Mouse (Mus musculus) right cerebral cortex, postnatal 10 days (tissue): ENCODE results near the gene Themis3.
"Not testable (repeated sequence)": the region's sequence is repeated elsewhere in the genome, so short reads cannot be mapped to it uniquely, and the experiment has no call there.

Experiments
- DNase-seq, 2 experiments: peaks; one replicate each; pipeline ENCODE4 v3.0.0; 2021; ENCODE audit warnings: low spot score in 2 of 2

Themis3 gene

DNA sequence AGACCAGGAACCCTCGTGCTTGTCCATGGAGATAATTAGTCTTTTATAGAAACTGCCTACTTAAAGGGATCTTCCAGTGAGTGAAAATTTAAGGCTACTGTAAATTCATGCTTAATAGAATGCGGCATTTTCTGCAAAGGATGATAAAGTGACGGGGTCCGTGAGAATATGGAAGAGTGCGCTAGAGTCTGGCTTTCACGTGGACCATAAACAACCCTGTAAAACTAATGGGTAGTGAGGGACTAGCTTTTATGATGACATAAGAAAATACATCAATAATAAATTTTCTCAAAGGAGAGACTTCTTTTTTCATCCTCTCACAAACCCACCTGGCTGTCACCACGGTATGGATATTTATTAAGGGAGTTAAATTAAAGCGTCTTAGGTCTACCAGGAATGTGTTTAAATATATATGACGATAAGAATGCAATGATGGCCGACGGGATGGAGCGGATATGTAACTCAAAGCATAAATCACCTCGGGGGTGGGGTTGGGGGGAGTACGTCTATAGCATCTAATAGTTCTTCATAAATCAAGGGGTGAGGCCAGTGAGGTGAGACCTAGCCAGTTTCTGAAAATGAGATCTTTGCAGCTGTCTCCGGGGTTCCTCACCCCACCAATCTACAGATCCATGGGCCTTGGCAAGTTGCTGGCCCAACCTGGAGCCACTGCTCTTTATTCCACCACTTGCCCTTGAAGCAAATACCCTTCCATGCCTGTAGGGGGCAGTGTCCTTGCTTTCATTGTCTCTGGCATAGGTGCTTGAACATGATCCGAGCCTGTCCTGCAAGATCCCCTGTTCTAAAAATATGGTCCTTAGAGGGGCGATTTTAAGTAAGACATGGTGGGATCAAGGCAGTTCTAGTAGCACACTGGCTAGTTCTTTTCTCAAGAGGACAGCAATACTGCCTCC, 35.8 kb downstream of the Themis3 start:
- no peak for DNase-seq

DNA sequence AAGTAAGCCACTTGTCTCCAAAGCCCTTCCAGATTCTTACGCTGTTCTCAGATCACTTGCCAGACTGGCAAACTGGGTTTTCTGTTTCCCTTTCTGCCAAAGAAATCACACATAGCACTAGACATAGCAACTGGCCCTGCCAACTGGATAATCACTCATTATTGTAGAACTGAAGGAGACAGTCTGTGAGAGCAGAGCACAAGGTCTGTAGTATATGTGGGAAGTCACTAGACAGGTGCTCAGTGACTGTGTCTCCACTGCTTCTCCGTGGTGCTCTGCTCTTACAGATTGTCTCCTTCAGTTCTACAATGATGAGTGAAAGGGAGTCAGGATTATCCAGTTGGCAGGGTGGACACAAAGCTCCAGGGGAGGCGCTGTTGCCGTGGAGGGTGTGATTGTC, 41.7 kb downstream of the Themis3 start:
- no peak for DNase-seq

GRCm38 (mm10) chr17:66550486-66550885, 43.9 kb downstream of the Themis3 start:
- DNase-seq = no peak

GRCm38 (mm10) chr17:66532285-66532684, 62.1 kb downstream of the Themis3 start:
- no peak for DNase-seq

DNA sequence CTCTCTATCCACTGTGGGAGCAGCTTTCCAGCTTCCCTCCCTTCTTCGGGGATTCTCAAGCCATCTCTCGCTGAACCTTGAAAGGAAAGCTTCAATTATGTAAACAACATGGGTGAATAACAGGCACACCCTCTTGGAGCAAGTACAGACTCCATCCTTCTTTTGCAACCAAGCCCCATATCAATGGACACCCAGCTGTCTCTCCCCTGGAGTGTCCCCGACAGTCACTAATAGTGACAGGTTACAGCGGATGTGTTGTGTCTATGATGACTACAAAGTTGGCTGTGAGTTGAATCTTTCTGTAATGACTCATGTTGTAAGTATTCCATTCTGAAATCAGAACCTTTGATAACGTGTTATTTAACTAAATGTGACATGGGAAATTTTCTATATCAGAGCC, 71.0 kb downstream of the Themis3 start:
- DNase-seq = no peak

DNA sequence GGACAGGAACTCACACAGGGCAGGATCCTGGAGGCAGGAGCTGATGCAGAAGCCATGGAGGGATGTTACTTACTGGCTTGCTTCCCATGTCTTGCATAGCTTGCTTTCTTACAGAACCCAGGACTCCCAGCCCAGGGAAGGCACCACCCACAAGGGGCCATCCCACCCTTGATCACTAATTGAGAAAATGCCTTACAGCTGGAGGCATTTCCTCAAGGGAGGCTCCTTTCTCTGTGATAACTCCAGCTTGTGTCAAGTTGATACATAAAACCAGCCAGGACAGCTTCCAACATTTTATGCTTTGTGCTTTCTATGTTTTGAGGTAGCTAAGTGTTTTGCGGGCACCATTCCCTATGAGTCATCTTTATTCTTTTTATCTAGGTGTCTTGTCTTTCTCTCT, 71.8 kb downstream of the Themis3 start:
- DNase-seq = not testable (repeated sequence)

- peak; percentile 90 to 93 for DNase-seq
Measured at GRCm38 (mm10) chr17:66519554-66520553, 74.6 kb downstream of the Themis3 start, which contains the start of gene Rab12. Gene Rab12 (minus strand): TSS chr17:66519729.

GRCm38 (mm10) chr17:66518877-66519553, 75.4 kb downstream of the Themis3 start:
- peak in 1 of 2 experiments; percentile 42 for DNase-seq

- DNase-seq = no peak
Measured at GRCm38 (mm10) chr17:66516953-66517352, 77.5 kb downstream of the Themis3 start.

GRCm38 (mm10) chr17:66514288-66514995, 80.0 kb downstream of the Themis3 start:
- no peak for DNase-seq

DNA sequence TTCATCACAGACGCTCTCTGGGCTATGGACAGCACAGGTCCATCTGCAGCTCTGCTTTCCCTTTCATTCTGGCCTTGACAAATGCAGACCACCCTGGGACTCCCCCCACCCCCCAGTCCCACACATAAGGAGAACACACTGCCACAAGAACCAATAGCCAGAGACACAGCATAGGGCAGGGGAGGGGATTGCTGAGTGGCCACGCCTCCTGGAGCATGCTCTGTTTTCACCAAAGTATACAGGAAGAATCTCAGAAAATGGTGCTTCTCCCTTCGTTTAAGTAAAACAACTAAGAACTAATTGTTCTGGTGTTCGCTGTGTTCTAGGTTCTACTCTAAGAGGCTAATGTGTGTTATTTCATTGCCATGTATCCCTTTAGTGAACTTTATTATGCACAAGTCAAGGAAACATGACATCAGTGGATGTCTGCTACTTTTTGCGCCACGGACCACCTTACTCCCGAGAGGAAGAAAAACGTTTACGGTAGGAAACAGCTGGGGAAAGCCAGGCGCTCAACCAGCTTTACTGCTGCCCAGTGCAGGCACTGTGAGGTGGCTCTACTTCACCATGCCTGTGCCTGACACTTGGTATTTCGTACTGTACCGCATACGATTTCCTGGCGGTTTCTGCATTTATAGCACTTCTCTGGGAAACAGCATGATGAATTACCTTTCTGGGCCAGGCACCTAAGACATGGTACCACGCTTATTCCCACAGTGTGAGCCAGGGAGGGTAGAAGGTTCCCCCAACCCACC, 82.0 kb downstream of the Themis3 start:
- no peak for DNase-seq

GRCm38 (mm10) chr17:66510221-66510683, 84.2 kb downstream of the Themis3 start:
- peak; percentile 65 to 69 for DNase-seq

DNA sequence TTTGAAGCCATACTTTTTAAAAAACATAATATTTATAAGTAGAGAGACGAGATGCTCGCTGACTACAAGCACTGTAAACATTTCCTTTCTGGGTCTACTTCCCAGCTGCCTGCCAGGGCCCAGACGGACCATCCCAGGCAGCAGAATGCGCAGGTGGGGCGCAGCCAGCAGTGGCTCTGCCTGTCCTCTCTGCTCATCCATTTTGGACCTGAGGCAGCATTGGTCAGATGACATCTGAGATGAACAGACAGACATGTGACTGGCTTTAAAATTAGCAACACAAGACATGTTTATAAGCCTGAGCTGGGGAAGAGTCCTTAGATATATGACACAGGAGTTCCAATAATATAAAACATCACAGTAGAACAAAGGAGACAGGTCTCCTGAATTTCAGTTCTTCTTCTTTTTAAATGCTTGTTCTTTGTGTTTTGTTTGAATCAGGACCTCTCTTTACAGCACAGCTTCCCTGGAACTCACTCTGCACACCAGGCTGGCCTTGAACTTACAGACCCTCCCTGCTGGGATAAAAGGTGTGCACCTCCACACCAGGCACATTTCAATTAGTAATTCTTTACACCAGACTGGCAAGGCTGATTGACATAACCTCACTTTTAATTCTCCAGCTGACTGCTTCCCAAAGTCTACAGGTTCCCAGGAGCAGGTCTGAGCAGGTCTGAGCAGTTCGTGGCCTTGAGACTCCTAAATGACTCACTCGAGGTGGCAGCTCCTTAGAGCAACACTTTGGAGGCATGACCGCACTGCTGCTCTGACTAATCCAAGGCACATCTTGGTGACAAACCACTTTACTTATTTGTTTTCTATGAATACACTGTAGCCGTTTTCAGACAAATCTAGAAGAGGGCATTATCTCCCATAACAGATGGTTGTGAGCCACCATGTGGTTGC, 87.1 kb downstream of the Themis3 start:
- DNase-seq = no peak

GRCm38 (mm10) chr17:66504964-66505363, 89.5 kb downstream of the Themis3 start:
- DNase-seq = peak in 1 of 2 experiments; percentile 51
